Mouse (Mus musculus) liver, embryonic 12.5 days (tissue): ENCODE data around the gene Mipep. TPM values are rescaled to one million over a fixed set of nuclear protein-coding genes. Genes with fewer than 3 reads are reported as not detected.
A peak's percentile ranks its signal among the peaks of the same experiment; 100 is the strongest.

Experiments used
- ATAC-seq: fragments of 200-750 bp; cut with Nextera tagmentation; 2 replicates; pipeline ENCODE4 v1.8.0; 2017; ENCODE audit warnings: moderate number of reproducible peaks, mild to moderate bottlenecking, moderate library complexity
- H3K27ac ChIP-seq: fragments of 300-500 bp; sonication (generic); 2 replicates; pipeline ENCODE4 v1.5.1; 2016; ENCODE audit warnings: mild to moderate bottlenecking
- H3K27me3 ChIP-seq: fragments of 300-500 bp; sonication (generic); replicated peaks from 2 replicates; pipeline ENCODE4 v1.6.1; 2016; ENCODE audit warnings: mild to moderate bottlenecking, moderate library complexity
- H3K36me3 ChIP-seq: fragments of 300-500 bp; sonication (generic); 2 replicates; pipeline ENCODE4 v1.6.1; 2016; ENCODE audit warnings: mild to moderate bottlenecking, moderate library complexity
- H3K4me1 ChIP-seq: fragments of 300-500 bp; sonication (generic); 2 replicates; pipeline ENCODE4 v1.6.1; 2016
- H3K4me2 ChIP-seq: fragments of 300-500 bp; sonication (generic); 2 replicates; pipeline ENCODE4 v1.6.1; 2016; ENCODE audit warnings: mild to moderate bottlenecking, moderate library complexity
- H3K4me3 ChIP-seq: fragments of 300-500 bp; sonication (generic); 2 replicates; pipeline ENCODE4 v1.5.1; 2016; ENCODE audit warnings: mild to moderate bottlenecking, moderate library complexity
- H3K9ac ChIP-seq: fragments of 300-500 bp; sonication (generic); 2 replicates; pipeline ENCODE4 v1.6.1; 2016; ENCODE audit warnings: mild to moderate bottlenecking, moderate library complexity
- H3K9me3 ChIP-seq: fragments of 300-500 bp; sonication (generic); replicated peaks from 2 replicates; pipeline ENCODE4 v1.6.1; 2016; ENCODE audit warnings: mild to moderate bottlenecking, moderate library complexity
- WGBS: fragments of 180-500 bp; shearing (Covaris S2); methylation state at CpG from one replicate; pipeline ENCODE4 v1.1.7; 2016; ENCODE audit not compliant: insufficient replicate concordance; 5-methylcytosine and 5-hydroxymethylcytosine counted together
- polyA plus RNA-seq: library from polyadenylated mRNA; unstranded; fragments of >200 nt; fragmentation: Nextera tagmentation; extraction: Ambion mirVana; gene quantifications from 2 replicates; pipeline ENCODE4 v1.2.1, GENCODE M21; 2016

The Mipep gene
- polyA plus RNA-seq, 1 experiment from 2014 or later = 19.9 TPM

DNA sequence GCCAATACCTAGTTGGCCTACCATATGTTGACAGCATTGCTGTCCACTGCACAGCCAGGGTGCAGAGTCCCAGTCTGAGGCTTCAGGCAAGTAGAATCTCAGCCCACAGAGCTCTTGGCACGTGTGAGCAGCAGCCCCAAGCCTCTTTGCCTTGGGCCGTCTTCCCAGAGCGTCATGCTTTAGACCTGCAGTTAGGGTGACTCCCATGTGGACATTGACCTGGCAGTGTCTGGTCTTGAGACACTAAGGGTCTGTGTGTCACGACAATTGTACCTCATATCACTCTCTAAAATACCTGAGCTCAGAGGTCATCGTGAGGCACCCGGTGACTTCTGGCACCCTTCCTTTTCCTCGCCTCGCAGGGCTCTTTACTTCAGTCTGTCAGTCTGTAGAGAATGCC, 25.3 kb upstream of the Mipep start:
- Histone ChIP-seq H3K9me3 (no peaks in the 10 kb centered on the region), H3K27ac (no peak overlapping the region), H3K4me1 (no peaks in the 10 kb centered on the region), H3K4me3 (no peak overlapping the region), H3K36me3 (peaks cover 85% of the 10 kb centered on the region), H3K4me2 (no peak overlapping the region), H3K9ac (no peak overlapping the region), H3K27me3 (no peaks in the 10 kb centered on the region)
- no peak for ATAC-seq
- 86% methylated on average over 8 of the region's 8 CpGs for WGBS

DNA sequence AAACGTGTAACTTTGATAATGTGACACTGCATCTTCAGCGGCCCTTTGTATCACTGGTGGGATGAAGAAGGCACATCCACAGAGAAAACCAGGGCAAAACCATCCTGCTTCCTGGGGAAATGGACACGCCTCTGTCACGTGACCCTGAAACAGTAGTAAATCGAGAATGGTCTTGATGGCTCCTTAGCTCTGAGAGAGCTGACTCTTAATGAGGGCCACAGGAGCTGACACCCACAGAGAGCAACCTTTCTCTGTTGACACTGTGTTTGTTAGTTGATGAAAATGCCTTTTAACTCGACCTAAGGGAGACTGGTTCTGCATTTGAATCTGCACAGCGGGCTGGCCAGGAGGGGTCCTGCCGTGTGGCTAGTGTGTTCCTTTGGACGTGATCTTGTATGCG, 22.6 kb upstream of the Mipep start:
- H3K4me3 ChIP-seq = no peak overlapping the region
- 73% methylated on average over 10 of the region's 10 CpGs for WGBS

DNA sequence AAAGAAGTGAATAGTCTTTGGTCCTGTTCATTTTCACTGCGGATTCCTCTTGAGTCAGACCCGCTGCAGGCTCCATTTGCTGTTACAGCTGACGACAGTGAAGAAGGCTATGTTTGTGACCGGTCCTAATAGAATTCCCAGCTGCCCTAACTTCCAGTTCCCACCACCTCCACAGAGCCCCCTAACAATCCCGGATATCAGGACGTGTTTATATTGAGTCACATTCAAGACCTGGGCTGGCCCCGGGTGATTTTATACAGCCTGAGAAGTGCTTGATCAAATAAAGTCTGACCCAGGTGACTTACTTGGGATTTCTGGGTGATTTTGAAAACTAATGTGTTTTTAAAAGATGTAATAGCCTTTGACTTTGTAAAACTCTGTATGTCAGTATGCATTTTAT, 21.6 kb upstream of the Mipep start:
- ATAC-seq = no peak
- Histone ChIP-seq H3K36me3 (peaks cover 49% of the 10 kb centered on the region), H3K27ac (no peak overlapping the region), H3K9ac (no peak overlapping the region), H3K9me3 (no peaks in the 10 kb centered on the region), H3K4me2 (no peak overlapping the region), H3K27me3 (no peaks in the 10 kb centered on the region), H3K4me3 (no peak overlapping the region), H3K4me1 (no peaks in the 10 kb centered on the region)
- 77% methylated on average over 7 of the region's 7 CpGs for WGBS

More for the DNA sequence above, 22.6 kb upstream of the Mipep start:
- ATAC-seq = no peak
- no peaks in the 10 kb centered on the region for H3K9me3 ChIP-seq
- H3K27ac ChIP-seq = no peak overlapping the region
- H3K27me3 ChIP-seq = no peaks in the 10 kb centered on the region
- no peak overlapping the region for H3K9ac ChIP-seq
- H3K4me1 ChIP-seq = no peaks in the 10 kb centered on the region
- peaks cover 58% of the 10 kb centered on the region for H3K36me3 ChIP-seq
- H3K4me2 ChIP-seq = no peak overlapping the region

DNA sequence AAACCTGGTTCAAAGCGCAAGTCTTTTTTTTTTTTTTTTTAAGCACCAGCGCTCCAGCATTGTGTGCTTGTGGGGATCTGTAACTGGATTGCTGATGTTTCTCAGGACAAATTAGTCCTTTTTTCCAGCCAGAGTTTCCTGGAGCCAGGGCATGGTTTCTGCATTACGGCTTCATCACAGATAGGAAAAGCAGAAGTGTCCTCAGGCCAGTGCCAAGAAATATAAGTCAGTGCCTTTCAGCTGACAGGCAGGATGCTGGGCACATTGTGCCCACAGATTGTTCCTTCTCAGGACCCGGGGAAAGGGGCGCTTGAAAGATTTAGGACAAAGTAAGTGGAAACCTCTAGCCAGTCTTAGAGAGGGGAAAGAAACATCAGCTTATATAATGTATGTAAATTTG, 20.6 kb upstream of the Mipep start:
- ATAC-seq = no peak
- Histone ChIP-seq H3K27me3 (no peaks in the 10 kb centered on the region), H3K9me3 (no peaks in the 10 kb centered on the region), H3K4me3 (no peak overlapping the region), H3K4me2 (no peak overlapping the region), H3K27ac (no peak overlapping the region), H3K4me1 (no peaks in the 10 kb centered on the region), H3K36me3 (peaks cover 40% of the 10 kb centered on the region), H3K9ac (no peak overlapping the region)
- WGBS = 67% methylated on average over 5 of the region's 5 CpGs

DNA sequence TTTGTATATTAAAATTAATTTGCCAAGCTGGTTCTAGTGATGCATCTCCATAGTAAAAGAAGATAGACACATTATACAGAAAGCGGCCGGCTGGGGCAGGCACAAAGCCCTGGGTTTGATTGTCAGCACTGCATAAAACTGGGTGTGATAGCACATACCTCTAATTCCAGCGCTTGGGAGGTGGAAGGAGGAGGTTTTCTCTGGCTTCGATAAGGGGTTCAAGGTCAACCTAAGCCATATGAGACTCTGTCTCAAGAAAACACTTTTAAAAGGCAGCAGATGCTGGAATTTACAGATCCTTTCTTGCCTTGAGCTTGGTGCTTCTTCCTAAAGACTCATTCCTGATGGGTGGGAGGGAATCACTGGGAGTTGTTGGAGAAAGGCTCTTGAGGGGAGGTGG, 19.8 kb upstream of the Mipep start:
- no peak for ATAC-seq
- Histone ChIP-seq H3K9ac (no peak overlapping the region), H3K4me3 (no peak overlapping the region), H3K27ac (no peak overlapping the region), H3K27me3 (no peaks in the 10 kb centered on the region), H3K4me2 (no peak overlapping the region), H3K4me1 (no peaks in the 10 kb centered on the region), H3K9me3 (no peaks in the 10 kb centered on the region), H3K36me3 (peaks cover 32% of the 10 kb centered on the region)
- WGBS = 74% methylated on average over 4 of the region's 4 CpGs

DNA sequence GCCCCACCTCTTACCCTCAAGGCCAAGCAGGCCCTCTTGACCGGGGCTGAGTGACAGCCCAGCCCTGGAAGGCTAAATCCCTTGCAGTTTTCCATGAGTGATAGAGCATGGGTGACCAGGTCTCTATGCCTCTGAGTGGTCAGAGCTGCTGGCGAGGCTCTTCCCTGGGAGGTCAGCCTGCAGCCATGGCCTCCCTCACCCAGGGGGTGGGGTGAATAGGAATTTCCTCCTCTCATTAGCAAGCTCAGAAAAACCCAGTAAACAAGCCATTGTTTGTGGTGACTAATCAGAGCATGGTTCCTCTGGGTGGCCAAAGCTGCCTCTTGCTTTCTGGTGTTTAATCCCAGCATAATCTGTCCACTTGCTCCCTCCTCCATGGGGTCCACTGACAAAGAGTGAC, 19.3 kb upstream of the Mipep start:
- H3K4me2 ChIP-seq = no peak overlapping the region
- H3K4me1 ChIP-seq = no peaks in the 10 kb centered on the region
- peak; percentile 27; the same call in 1 of the 2 replicates for ATAC-seq
- H3K27me3 ChIP-seq = no peaks in the 10 kb centered on the region
- no peak overlapping the region for H3K9ac ChIP-seq
- no peak overlapping the region for H3K27ac ChIP-seq
- 66% methylated on average over 2 of the region's 2 CpGs for WGBS
- H3K9me3 ChIP-seq = no peaks in the 10 kb centered on the region
- peaks cover 27% of the 10 kb centered on the region for H3K36me3 ChIP-seq
- H3K4me3 ChIP-seq = no peak overlapping the region

DNA sequence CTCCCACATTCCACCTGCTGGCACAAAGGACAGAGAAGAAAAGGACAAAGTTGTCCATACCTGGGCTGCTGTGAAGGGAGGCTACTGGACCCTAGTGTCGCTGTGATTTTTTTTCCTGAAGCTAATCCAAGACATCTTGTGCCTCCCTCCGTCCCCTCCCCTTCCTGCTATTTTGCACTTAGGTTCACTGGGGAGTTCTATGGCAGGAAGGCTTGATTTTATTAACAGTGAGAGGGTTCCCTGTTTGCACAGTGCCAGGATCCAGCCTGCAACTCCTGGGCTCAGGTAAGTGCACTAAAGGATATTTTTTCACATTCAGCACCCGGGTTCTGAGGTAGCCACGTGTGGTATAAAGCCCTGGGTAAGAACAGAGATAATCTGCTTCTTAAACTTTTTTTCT, 16.5 kb upstream of the Mipep start, which contains the start of gene C1qtnf9:
Gene C1qtnf9 (plus strand): TSS at position 251 of the 400 bp plus-strand sequence.
- Histone ChIP-seq H3K27ac (no peak within 1 kb of the TSS), H3K9me3 (no peaks in the 10 kb centered on the region), H3K4me3 (no peak within 1 kb of the TSS), H3K4me2 (no peak within 1 kb of the TSS), H3K27me3 (no peaks in the 10 kb centered on the region), H3K9ac (no peak within 1 kb of the TSS), H3K4me1 (no peaks in the 10 kb centered on the region), H3K36me3 (no peaks in the 10 kb centered on the region)
- WGBS = 59% methylated on average over 4 of the region's 4 CpGs
- no peak for ATAC-seq

DNA sequence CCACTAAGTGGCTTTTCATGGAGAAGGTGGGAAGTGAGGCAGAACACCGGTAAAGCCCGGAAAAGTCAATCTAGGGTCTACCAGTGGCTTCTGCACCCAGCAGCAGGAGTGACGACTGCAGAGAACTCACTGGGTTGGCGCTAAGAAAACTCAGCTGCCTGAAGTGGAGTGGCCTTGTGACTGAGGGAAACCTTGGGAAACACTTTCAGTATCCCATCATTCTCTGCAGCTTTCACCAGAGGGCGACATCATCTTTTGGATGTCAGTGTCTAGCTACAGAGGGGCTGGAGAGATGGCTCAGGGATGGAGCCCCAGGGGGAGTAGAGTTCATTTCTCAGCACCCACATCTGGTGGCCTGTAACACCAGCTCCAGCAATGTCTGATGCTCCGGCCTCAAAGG, 15.0 kb upstream of the Mipep start:
- Histone ChIP-seq H3K4me2 (no peak overlapping the region), H3K9ac (no peak overlapping the region), H3K4me3 (no peak overlapping the region), H3K4me1 (no peaks in the 10 kb centered on the region), H3K27me3 (no peaks in the 10 kb centered on the region), H3K9me3 (no peaks in the 10 kb centered on the region), H3K36me3 (no peaks in the 10 kb centered on the region), H3K27ac (no peak overlapping the region)
- ATAC-seq = no peak
- WGBS = 38% methylated on average over 6 of the region's 6 CpGs

DNA sequence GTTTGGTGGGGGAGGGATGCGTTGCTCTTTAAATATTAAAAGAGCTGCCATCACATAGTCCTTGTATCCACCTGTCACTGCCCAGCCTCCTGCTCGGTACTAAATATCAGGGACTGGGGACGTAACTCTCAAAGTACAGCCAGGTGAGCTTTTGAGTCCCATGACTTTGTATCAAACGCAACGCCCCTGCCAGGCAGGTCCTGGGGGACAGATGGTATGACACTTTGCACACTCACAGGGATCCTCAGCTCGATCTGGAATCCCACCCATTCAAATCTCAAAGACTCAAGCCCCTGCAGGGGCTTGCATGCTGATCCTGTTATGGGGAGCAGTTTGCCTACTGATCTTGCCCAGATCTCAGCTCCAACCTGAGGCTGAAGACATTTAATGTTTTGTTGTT, 13.8 kb upstream of the Mipep start:
- H3K27ac ChIP-seq = no peak overlapping the region
- WGBS = 70% methylated on average over 6 of the region's 6 CpGs
- H3K27me3 ChIP-seq = no peaks in the 10 kb centered on the region
- H3K36me3 ChIP-seq = no peaks in the 10 kb centered on the region
- peak overlapping the region; percentile 60 for H3K4me2 ChIP-seq
- ATAC-seq = no peak
- H3K4me3 ChIP-seq = no peak overlapping the region
- no peaks in the 10 kb centered on the region for H3K4me1 ChIP-seq
- H3K9me3 ChIP-seq = no peaks in the 10 kb centered on the region
- H3K9ac ChIP-seq = no peak overlapping the region

DNA sequence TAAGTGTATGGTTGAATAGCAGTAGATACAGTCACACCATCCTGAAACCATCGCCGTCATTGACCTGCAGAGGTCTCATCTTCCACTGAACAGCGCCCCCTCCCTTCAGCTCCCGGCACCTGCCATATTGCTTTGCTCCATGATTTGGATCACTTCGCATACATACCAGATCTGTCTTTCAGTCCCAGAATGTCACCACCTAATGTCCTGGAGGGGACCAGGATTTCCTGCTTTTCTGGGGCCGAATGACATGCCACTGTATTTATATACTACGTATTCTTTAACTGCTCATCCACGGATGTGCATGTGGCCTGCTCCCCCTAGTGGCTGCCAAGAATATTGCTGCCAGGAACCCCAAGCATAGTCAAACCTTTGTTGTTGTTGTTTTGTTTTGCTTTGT, 13.3 kb upstream of the Mipep start:
- no peak for ATAC-seq
- peak overlapping the region; percentile 60 for H3K4me2 ChIP-seq
- WGBS = 3% methylated on average over 8 of the region's 8 CpGs

DNA sequence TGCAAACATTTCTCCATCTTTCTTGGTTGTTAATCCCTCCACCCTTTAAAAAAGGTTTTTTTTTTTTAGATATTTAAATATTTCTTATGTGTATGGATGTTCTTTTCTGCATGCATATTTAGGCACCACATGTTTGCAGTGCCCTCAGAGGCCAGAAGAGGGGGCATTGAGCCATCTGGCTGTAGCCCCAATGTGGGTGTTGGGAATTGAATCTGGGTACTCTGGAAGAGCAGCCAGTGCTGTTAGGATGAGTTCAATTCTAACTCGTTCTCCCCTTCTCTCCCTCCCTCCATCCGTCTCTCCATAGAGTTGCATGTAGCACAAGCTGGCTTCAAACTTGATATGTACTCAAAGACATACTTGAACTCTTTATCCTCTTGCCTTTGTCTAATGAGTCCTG, 10.9 kb upstream of the Mipep start:
- no peaks in the 10 kb centered on the region for H3K36me3 ChIP-seq
- no peak overlapping the region for H3K4me2 ChIP-seq
- no peak overlapping the region for H3K9ac ChIP-seq
- H3K4me3 ChIP-seq = no peak overlapping the region
- 0 out of 2 replicates have a peak, but pooled peaks cover 4% of the 10 kb centered on the region for H3K4me1 ChIP-seq
- 68% methylated on average over 2 of the region's 2 CpGs for WGBS
- no peak overlapping the region for H3K27ac ChIP-seq
- no peak for ATAC-seq
- no peaks in the 10 kb centered on the region for H3K27me3 ChIP-seq
- no peaks in the 10 kb centered on the region for H3K9me3 ChIP-seq

More for the DNA sequence above, 13.3 kb upstream of the Mipep start:
- Histone ChIP-seq H3K36me3 (no peaks in the 10 kb centered on the region), H3K27ac (no peak overlapping the region), H3K9me3 (no peaks in the 10 kb centered on the region), H3K4me3 (peak overlapping the region; percentile 34), H3K9ac (no peak overlapping the region), H3K27me3 (no peaks in the 10 kb centered on the region), H3K4me1 (no peaks in the 10 kb centered on the region)

DNA sequence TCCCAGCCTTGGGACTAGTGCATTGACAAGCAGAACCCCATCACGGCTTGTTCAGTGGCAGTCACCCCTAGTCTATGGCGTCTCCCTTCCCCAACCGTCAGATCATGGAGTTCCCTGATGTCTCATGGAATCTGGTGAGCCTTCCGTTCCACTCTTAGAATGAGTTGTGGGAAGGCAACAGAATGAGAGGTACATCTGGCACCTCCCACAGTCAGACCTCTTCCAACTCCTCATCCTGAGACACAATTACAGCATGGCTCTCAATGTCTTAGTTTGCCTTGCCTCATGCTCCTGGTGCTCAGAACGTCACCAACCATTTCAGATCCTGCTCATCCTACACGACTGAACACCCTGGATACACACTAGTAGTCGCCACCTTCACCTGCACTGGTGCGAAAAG, 7.9 kb upstream of the Mipep start:
- WGBS = 69% methylated on average over 8 of the region's 8 CpGs

DNA sequence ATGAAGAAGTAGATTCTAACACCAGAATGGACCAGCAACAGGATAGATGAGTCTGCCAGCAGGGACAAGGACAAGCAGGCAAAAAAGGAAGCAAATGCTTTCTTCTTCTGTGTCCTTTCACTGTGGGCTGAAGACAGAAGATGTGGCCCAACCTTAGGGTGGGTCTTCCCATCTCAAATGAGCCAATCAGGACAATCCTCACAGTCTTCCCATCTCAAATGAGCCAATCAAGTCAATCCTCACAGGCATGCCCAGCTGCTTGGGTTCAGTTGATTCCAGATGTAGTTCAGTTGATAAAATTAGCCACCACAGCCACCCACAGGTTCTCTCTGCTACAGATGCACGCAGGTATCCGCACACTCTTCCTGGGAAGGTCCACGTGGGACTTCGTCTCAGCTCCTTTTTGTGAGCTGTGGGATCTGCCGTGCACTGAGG, 6.9 kb upstream of the Mipep start:
- no peak overlapping the region for H3K27ac ChIP-seq
- H3K36me3 ChIP-seq = no peaks in the 10 kb centered on the region
- no peak overlapping the region for H3K4me3 ChIP-seq
- 68% methylated on average over 5 of the region's 5 CpGs for WGBS
- peaks cover 6% of the 10 kb centered on the region; the same call in 1 of the 2 replicates for H3K27me3 ChIP-seq
- H3K4me1 ChIP-seq = peaks cover 9% of the 10 kb centered on the region; the same call in 1 of the 2 replicates
- no peak overlapping the region for H3K9ac ChIP-seq
- no peak overlapping the region for H3K4me2 ChIP-seq
- no peaks in the 10 kb centered on the region for H3K9me3 ChIP-seq
- ATAC-seq = peak; percentile 71; the same call in 1 of the 2 replicates

More for the DNA sequence above, 7.9 kb upstream of the Mipep start:
- 0 out of 2 replicates have a peak, but pooled peaks cover 6% of the 10 kb centered on the region for H3K27me3 ChIP-seq
- H3K27ac ChIP-seq = no peak overlapping the region
- no peaks in the 10 kb centered on the region for H3K9me3 ChIP-seq
- ATAC-seq = no peak
- H3K9ac ChIP-seq = no peak overlapping the region
- no peaks in the 10 kb centered on the region for H3K36me3 ChIP-seq
- no peak overlapping the region for H3K4me3 ChIP-seq
- H3K4me1 ChIP-seq = 0 out of 2 replicates have a peak, but pooled peaks cover 4% of the 10 kb centered on the region
- no peak overlapping the region for H3K4me2 ChIP-seq
